Mouse (Mus musculus) layer of hippocampus, adult 2 months (tissue): ENCODE data around the gene Naf1. TPM values are rescaled to one million over a fixed set of nuclear protein-coding genes. Genes with fewer than 3 reads are reported as not detected.
A peak's percentile ranks its signal among the peaks of the same experiment; 100 is the strongest.

ENCODE experiments used
- DNase-seq, 2 experiments: peaks; one replicate each; pipeline ENCODE4 v3.0.0; 2022; ENCODE audit warnings: low spot score in 2 of 2
- H3K27ac ChIP-seq: fragments of 200-600 bp; 2 replicates; pipeline ENCODE4 v1.8.1; 2022
- H3K4me3 ChIP-seq: fragments of 200-600 bp; 2 replicates; pipeline ENCODE4 v1.8.1; 2022; ENCODE audit warnings: mild to moderate bottlenecking
- CTCF ChIP-seq: fragments of 200-600 bp; conservative IDR thresholded peaks from 2 replicates; pipeline ENCODE4 v1.8.1; 2022; ENCODE audit warnings: antibody characterized with exemption, mild to moderate bottlenecking, moderate library complexity
- long read RNA-seq, 2 experiments: library from polyadenylated mRNA; stranded (forward); transcript quantifications; one replicate each; pipeline ENCODE4 v2.0.0; 2021; ENCODE audit warnings: borderline mapping rate in 2 of 2
- total RNA-seq, 2 experiments: library from RNA; stranded (reverse); gene quantifications; 2 replicates each; pipeline ENCODE4 v1.2.3; 2021

Gene Naf1
- 10 to 100 TPM; 13.8 to 13.9 TPM for total RNA-seq
- long read RNA-seq, experiment 1, partial matches to known transcripts: 0 of 1 reads
- long read RNA-seq, experiment 1, other reads (novel, unspliced or antisense): 1 of 1 reads
- long read RNA-seq, experiment 2: 0 reads

- DNase-seq: peak; percentile 93 to 95
- TF ChIP-seq CTCF: no peak
- peak within 1 kb of the TSS; percentile 93 for H3K4me3 ChIP-seq
- peak within 1 kb of the TSS; percentile 88 for H3K27ac ChIP-seq
These were observed at the start of gene Naf1 for GRCm38 (mm10) chr8:66860023-66860422. TSS of gene Naf1 (plus strand) at chr8:66860217.

GRCm38 (mm10) chr8:66860921-66861588, 1.0 kb downstream of the Naf1 start:
- DNase-seq: peak in 1 of 2 experiments; percentile 25
- H3K27ac ChIP-seq: peak overlapping the region; percentile 88
- no peak for TF ChIP-seq CTCF
- peak overlapping the region; percentile 93 for H3K4me3 ChIP-seq

- Histone ChIP-seq H3K4me3 (peak overlapping the region; percentile 93), H3K27ac (peak overlapping the region; percentile 88)
- TF ChIP-seq CTCF: no peak
- no peak for DNase-seq
These were observed 1.8 kb downstream of the Naf1 start for GRCm38 (mm10) chr8:66861589-66862500.

- no peak overlapping the region for H3K4me3 ChIP-seq
- no peak for DNase-seq
- no peak for TF ChIP-seq CTCF
- H3K27ac ChIP-seq: no peak overlapping the region
These were observed 3.7 kb downstream of the Naf1 start for GRCm38 (mm10) chr8:66863761-66864160.

- no peak overlapping the region for H3K4me3 ChIP-seq
- DNase-seq: no peak
- no peak for TF ChIP-seq CTCF
These were observed 5.1 kb downstream of the Naf1 start for GRCm38 (mm10) chr8:66865120-66865519.

GRCm38 (mm10) chr8:66867679-66868078, 7.7 kb downstream of the Naf1 start:
- TF ChIP-seq CTCF: no peak
- Histone ChIP-seq H3K27ac (no peak overlapping the region), H3K4me3 (no peak overlapping the region)
- DNase-seq: no peak

More at GRCm38 (mm10) chr8:66865120-66865519, 5.1 kb downstream of the Naf1 start:
- no peak overlapping the region for H3K27ac ChIP-seq

- Histone ChIP-seq H3K27ac (no peak overlapping the region), H3K4me3 (no peak overlapping the region)
- DNase-seq: no peak
- no peak for TF ChIP-seq CTCF
These were observed 9.4 kb downstream of the Naf1 start for GRCm38 (mm10) chr8:66869211-66869932.

- TF ChIP-seq CTCF: no peak
- Histone ChIP-seq H3K27ac (no peak overlapping the region), H3K4me3 (no peak overlapping the region)
- DNase-seq: no peak
These were observed 23.8 kb downstream of the Naf1 start for GRCm38 (mm10) chr8:66883866-66884265.

GRCm38 (mm10) chr8:66891879-66892278, 31.9 kb downstream of the Naf1 start:
- DNase-seq: no peak
- Histone ChIP-seq H3K27ac (no peak overlapping the region), H3K4me3 (no peak overlapping the region)
- TF ChIP-seq CTCF: no peak

GRCm38 (mm10) chr8:66905000-66905399, 45.0 kb downstream of the Naf1 start:
- DNase-seq: no peak
- no peak overlapping the region for H3K27ac ChIP-seq
- TF ChIP-seq CTCF: no peak

GRCm38 (mm10) chr8:66905557-66905956, 45.5 kb downstream of the Naf1 start:
- no peak for DNase-seq
- no peak overlapping the region for H3K27ac ChIP-seq
- no peak for TF ChIP-seq CTCF
- no peak overlapping the region for H3K4me3 ChIP-seq

More at GRCm38 (mm10) chr8:66905000-66905399, 45.0 kb downstream of the Naf1 start:
- no peak overlapping the region for H3K4me3 ChIP-seq

GRCm38 (mm10) chr8:66906116-66906515, 46.1 kb downstream of the Naf1 start:
- no peak for TF ChIP-seq CTCF
- Histone ChIP-seq H3K4me3 (no peak overlapping the region), H3K27ac (no peak overlapping the region)
- DNase-seq: no peak

- DNase-seq: no peak
- H3K27ac ChIP-seq: peak overlapping the region; percentile 48; the same call in 1 of the 2 replicates
- TF ChIP-seq CTCF: no peak
- no peak overlapping the region for H3K4me3 ChIP-seq
These were observed 50.7 kb downstream of the Naf1 start for GRCm38 (mm10) chr8:66910684-66911083.
